Mouse (Mus musculus) kidney, embryonic 16.5 days (tissue): ENCODE measurements at regions not wholly inside any gene's neighbourhood (a gene's known extent, or its start where the extent isn't known, plus 50 kb on each side); places are given as distances from the start of the nearest gene placed in this dataset.

ENCODE experiments used
- ATAC-seq: fragments of 200-750 bp; cut with Nextera tagmentation; 2 replicates; pipeline ENCODE4 v1.8.0; 2017; ENCODE audit warnings: moderate TSS enrichment; ENCODE audit not compliant: low FRiP score, low TSS enrichment
- H3K27ac ChIP-seq: fragments of 300-500 bp; sonication (generic); 2 replicates; pipeline ENCODE4 v1.5.1; 2014; ENCODE audit warnings: low read length
- H3K27me3 ChIP-seq: fragments of 300-500 bp; sonication (generic); 2 replicates; pipeline ENCODE4 v1.6.1; 2014; ENCODE audit warnings: low read length, control low read depth, mixed read lengths; ENCODE audit not compliant: insufficient read depth
- H3K36me3 ChIP-seq: fragments of 300-500 bp; sonication (generic); 2 replicates; pipeline ENCODE4 v1.6.1; 2014; ENCODE audit warnings: low read length, control low read depth, mixed read lengths; ENCODE audit not compliant: insufficient read depth
- H3K4me1 ChIP-seq: fragments of 300-500 bp; sonication (generic); 2 replicates; pipeline ENCODE4 v1.6.1; 2014; ENCODE audit warnings: low read length, control low read depth, mixed read lengths; ENCODE audit not compliant: insufficient read depth
- H3K4me2 ChIP-seq: fragments of 300-500 bp; sonication (generic); replicated peaks from 2 replicates; pipeline ENCODE4 v1.6.1; 2014; ENCODE audit warnings: low read depth, low read length
- H3K4me3 ChIP-seq: fragments of 300-500 bp; sonication (generic); 2 replicates; pipeline ENCODE4 v1.5.1; 2014; ENCODE audit warnings: mild to moderate bottlenecking, low read length
- H3K9ac ChIP-seq: fragments of 300-500 bp; sonication (generic); replicated peaks from 2 replicates; pipeline ENCODE4 v1.6.1; 2014; ENCODE audit warnings: low read length
- H3K9me3 ChIP-seq: fragments of 300-500 bp; sonication (generic); 2 replicates; pipeline ENCODE4 v1.6.1; 2016; ENCODE audit warnings: low read length, control low read depth
- WGBS: fragments of 180-500 bp; shearing (Covaris S2); extraction: QIAGEN DNeasy Blood & Tissue Kit; methylation state at CpG from one replicate; pipeline ENCODE4 v1.1.7; 2014; 5-methylcytosine and 5-hydroxymethylcytosine counted together

DNA sequence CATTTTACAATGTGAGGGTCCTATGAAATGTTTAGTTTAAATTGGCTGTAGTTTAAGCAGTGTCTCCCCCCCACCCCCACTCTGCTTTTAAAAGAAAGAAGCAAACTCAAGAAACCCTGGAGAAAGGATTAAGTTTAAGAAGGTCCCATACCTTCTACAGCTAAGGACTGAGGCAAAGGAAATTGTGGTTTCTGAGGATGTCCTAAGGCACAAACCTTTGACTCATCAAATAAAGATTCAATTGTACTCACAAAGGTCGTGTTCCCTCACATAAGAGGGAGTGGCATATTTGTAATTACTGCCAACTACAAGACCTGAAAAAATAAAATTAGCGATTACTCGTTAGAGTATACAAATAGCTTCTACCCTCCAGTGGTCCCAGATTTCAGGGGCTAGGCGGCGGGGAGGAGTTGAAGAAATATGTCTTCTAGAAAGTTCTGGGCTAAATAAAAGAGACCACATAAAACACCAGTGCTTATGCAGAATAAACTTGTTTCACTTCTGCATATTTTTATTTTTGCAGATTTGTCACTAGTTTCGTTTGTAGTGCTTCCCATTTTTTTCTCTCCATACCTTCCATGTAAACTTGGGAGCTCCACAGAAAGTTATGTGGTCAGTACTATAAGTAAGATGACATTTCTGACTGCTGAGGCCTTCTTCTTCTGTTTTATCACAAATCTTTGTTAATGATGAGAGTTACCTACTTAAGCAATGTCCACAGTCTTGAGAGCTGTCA is 127.0 kb downstream of the Csl start:
- no peak overlapping the region for H3K4me3 ChIP-seq
- H3K27ac ChIP-seq, result no peak overlapping the region
- H3K4me2 ChIP-seq, result no peak overlapping the region
- H3K4me1 ChIP-seq, result no peaks in the 10 kb centered on the region
- no peaks in the 10 kb centered on the region for H3K36me3 ChIP-seq
- WGBS, result 74% methylated on average over 6 of the region's 6 CpGs
- no peak overlapping the region for H3K9ac ChIP-seq
- no peaks in the 10 kb centered on the region for H3K9me3 ChIP-seq
- no peaks in the 10 kb centered on the region for H3K27me3 ChIP-seq
- no peak for ATAC-seq

DNA sequence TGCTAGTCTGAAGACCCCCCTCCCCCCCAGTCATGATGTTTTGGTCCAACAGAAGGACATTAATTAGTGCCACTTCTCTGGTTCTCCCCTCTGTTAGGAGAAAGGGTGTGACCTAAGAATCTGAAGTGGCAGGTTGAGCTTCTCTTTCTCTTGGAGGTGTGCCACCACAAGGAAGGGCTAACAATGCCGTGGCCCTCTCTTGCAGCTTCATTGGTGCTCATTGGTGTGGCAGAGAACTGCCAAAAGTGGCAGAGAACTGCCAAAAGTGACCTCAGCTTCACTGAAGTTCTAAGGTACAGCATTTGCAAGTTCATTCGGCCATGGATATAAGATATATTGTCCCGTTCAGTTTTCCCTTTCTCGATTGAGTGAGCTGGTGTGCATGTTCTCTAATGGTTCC is 123.7 kb downstream of the Csl start:
- H3K9ac ChIP-seq, result no peak overlapping the region
- no peak overlapping the region for H3K27ac ChIP-seq
- no peaks in the 10 kb centered on the region for H3K4me1 ChIP-seq
- H3K4me2 ChIP-seq, result no peak overlapping the region
- H3K9me3 ChIP-seq, result no peaks in the 10 kb centered on the region
- no peak overlapping the region for H3K4me3 ChIP-seq
- H3K27me3 ChIP-seq, result no peaks in the 10 kb centered on the region
- WGBS, result 75% methylated on average over 4 of the region's 4 CpGs
- ATAC-seq, result no peak
- H3K36me3 ChIP-seq, result no peaks in the 10 kb centered on the region

DNA sequence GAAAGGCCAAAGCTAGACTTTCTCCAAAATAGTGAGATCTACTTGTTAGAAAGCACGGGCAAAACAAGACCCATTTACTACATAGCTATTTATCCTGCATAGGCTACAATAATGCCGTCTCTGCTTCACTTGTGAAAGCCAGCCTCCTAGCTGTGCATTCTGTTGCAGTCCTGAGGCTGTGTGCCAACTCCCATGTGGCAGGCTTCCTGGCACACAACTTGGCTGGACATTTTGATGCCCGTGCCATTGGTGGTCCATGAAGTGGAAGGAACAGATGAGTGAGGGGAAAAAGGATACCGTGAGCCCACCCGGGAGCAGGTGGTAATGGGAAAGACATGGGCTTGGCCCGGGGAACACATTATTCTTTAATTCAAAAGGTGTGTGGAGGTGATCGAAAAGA is 120.4 kb downstream of the Csl start:
- H3K4me3 ChIP-seq, result no peak overlapping the region
- H3K4me2 ChIP-seq, result no peak overlapping the region
- no peaks in the 10 kb centered on the region for H3K4me1 ChIP-seq
- H3K36me3 ChIP-seq, result no peaks in the 10 kb centered on the region
- H3K9me3 ChIP-seq, result no peaks in the 10 kb centered on the region
- H3K9ac ChIP-seq, result no peak overlapping the region
- H3K27ac ChIP-seq, result no peak overlapping the region
- no peak for ATAC-seq
- 79% methylated on average over 7 of the region's 7 CpGs for WGBS
- no peaks in the 10 kb centered on the region for H3K27me3 ChIP-seq

GRCm38 (mm10) chr10:99639469-99639868 is 120.0 kb downstream of the Csl start:
- Histone ChIP-seq H3K4me3 (no peak overlapping the region), H3K4me2 (no peak overlapping the region), H3K27me3 (no peaks in the 10 kb centered on the region), H3K4me1 (no peaks in the 10 kb centered on the region), H3K9ac (no peak overlapping the region), H3K27ac (no peak overlapping the region), H3K36me3 (no peaks in the 10 kb centered on the region), H3K9me3 (no peaks in the 10 kb centered on the region)
- 38% methylated on average over 5 of the region's 5 CpGs for WGBS
- ATAC-seq, result no peak

DNA sequence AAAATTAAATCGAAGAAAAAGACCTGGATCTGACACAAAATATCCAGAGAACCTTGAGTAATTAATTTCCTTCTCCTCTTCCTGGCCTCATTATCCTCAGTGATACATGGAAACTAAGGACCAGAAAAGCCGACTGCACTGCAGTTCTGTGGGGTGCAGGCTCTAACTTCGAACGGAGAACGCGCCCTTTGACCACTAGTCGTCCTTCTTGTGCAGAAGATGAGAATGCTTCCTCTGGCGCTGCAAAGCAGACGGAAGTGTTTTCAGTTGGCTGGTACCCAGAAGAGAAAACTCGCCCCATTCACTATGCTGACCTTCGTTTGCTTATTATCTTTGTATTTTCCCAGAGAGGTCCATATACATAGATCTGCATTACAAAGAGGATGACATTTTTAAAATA is 117.7 kb downstream of the Csl start:
- no peak overlapping the region for H3K27ac ChIP-seq
- no peak overlapping the region for H3K9ac ChIP-seq
- ATAC-seq, result peak; percentile 77
- no peaks in the 10 kb centered on the region for H3K9me3 ChIP-seq
- no peaks in the 10 kb centered on the region for H3K4me1 ChIP-seq
- H3K4me3 ChIP-seq, result no peak overlapping the region
- no peaks in the 10 kb centered on the region for H3K27me3 ChIP-seq
- WGBS, result 9% methylated on average over 11 of the region's 11 CpGs
- H3K36me3 ChIP-seq, result no peaks in the 10 kb centered on the region
- H3K4me2 ChIP-seq, result no peak overlapping the region

DNA sequence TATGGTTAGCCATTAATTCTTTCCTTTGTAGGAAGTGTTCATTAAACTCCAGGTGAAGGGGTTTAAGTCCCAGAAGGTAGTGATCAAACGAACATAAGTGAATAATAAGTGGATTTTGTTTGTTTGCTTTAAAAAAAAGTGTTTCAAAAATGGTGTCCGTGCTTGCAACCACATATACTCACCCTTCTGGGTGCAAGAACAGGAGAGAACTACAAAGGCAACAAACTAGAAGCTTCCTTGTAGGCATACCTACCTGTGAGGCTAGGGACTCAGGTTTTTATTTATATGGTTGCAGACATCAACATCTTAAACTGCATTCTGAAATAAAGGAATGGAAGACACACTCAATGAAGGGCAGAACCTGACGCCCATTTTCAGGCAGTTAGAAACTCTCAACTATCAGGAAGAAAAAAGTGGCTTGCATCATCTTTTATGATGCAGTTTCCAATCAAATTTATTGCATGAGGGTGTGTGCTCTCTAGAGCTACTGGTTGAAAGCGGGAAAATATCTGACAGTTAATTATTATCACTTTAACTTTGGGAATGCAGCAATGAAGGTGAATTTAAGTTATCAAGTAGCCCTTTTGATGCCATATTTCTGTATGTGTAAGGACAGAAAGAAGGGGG is 117.1 kb downstream of the Csl start:
- no peak overlapping the region for H3K4me3 ChIP-seq
- H3K27ac ChIP-seq, result no peak overlapping the region
- H3K4me1 ChIP-seq, result no peaks in the 10 kb centered on the region
- H3K9ac ChIP-seq, result no peak overlapping the region
- no peaks in the 10 kb centered on the region for H3K36me3 ChIP-seq
- H3K27me3 ChIP-seq, result no peaks in the 10 kb centered on the region
- no peak overlapping the region for H3K4me2 ChIP-seq
- ATAC-seq, result no peak
- WGBS, result 53% methylated on average over 4 of the region's 4 CpGs
- no peaks in the 10 kb centered on the region for H3K9me3 ChIP-seq

DNA sequence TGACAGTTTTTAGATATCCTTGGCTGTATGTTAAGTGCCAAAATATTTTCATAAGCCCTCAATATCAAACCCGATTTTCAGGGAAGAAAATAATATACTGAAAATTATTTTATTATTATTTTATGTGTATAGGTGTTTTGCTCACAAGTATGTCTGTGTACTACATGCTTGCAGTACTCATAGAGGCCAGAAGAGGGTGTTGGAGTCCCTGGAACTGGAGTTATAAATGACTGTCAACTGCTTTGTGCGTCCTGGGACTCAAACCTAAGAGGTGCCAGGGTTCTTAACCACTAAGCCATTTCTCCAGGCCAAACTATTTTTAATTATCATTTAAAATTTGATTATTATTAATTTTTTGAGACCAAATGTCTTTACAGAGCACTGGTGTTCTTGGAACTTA is 114.5 kb downstream of the Csl start:
- H3K9me3 ChIP-seq, result peaks cover 1% of the 10 kb centered on the region; the same call in 1 of the 2 replicates
- no peak overlapping the region for H3K4me2 ChIP-seq
- ATAC-seq, result no peak
- 58% methylated on average over 2 of the region's 2 CpGs for WGBS
- H3K36me3 ChIP-seq, result no peaks in the 10 kb centered on the region
- H3K27me3 ChIP-seq, result no peaks in the 10 kb centered on the region
- no peak overlapping the region for H3K27ac ChIP-seq
- H3K4me3 ChIP-seq, result no peak overlapping the region
- no peaks in the 10 kb centered on the region for H3K4me1 ChIP-seq
- H3K9ac ChIP-seq, result no peak overlapping the region

DNA sequence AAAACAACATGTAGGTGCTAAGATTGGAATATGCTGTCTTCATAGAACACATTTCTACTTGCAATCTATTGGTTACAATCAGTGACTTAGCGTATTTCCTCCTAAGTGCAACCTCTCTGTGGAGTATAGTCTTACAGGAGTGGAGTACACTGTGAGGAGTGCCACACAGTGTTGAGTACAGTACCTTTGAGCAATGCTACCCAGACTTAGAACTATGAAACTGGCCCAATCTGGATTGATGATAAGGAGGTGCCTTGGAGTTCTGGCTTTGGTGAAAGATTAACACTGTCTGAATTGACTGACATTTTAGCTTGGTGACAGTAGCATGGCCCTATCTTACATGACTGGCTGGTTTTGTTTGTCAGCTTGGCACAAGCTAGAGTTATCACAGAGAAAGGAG is 107.4 kb downstream of the Csl start:
- Histone ChIP-seq H3K27me3 (no peaks in the 10 kb centered on the region), H3K4me3 (no peak overlapping the region), H3K9ac (no peak overlapping the region), H3K4me1 (no peaks in the 10 kb centered on the region), H3K4me2 (no peak overlapping the region), H3K9me3 (peaks cover 3% of the 10 kb centered on the region; the same call in 1 of the 2 replicates), H3K27ac (no peak overlapping the region), H3K36me3 (no peaks in the 10 kb centered on the region)
- 95% methylated on average over 1 of the region's 1 CpGs for WGBS
- ATAC-seq, result no peak

DNA sequence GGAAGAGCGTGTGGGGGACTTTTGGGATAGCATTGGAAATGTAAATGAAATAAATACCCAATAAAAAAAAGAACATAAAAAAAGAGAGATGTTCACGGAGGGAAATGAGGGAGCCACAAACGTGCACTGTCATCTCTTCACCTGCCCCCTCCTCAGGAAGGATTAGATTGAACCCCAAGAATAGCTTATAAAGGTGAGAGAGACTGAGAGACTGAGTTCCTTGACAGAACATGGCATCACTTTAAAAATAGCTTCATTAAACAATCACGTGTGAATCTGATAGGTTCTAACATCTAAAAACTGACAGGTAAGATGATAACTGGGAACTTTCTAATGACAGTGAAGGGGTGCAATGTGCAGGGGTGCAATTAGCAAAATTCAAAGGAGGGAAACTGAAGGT is 105.2 kb downstream of the Csl start:
- H3K9ac ChIP-seq, result no peak overlapping the region
- no peak overlapping the region for H3K4me2 ChIP-seq
- H3K36me3 ChIP-seq, result no peaks in the 10 kb centered on the region
- 87% methylated on average over 4 of the region's 4 CpGs for WGBS
- ATAC-seq, result no peak
- H3K4me3 ChIP-seq, result no peak overlapping the region
- no peaks in the 10 kb centered on the region for H3K4me1 ChIP-seq
- no peaks in the 10 kb centered on the region for H3K27me3 ChIP-seq
- H3K27ac ChIP-seq, result no peak overlapping the region
- peaks cover 3% of the 10 kb centered on the region; the same call in 1 of the 2 replicates for H3K9me3 ChIP-seq

- H3K27ac ChIP-seq, result no peak overlapping the region
- no peaks in the 10 kb centered on the region for H3K36me3 ChIP-seq
- no peak overlapping the region for H3K4me2 ChIP-seq
- 80% methylated on average over 3 of the region's 3 CpGs for WGBS
- H3K4me3 ChIP-seq, result no peak overlapping the region
- no peak overlapping the region for H3K9ac ChIP-seq
- H3K9me3 ChIP-seq, result no peaks in the 10 kb centered on the region
- no peak for ATAC-seq
- no peaks in the 10 kb centered on the region for H3K4me1 ChIP-seq
- H3K27me3 ChIP-seq, result no peaks in the 10 kb centered on the region
Observed at GRCm38 (mm10) chr10:99676557-99677098, 82.8 kb downstream of the Csl start.
